Mouse (Mus musculus) erythroblast, embryonic 14.5 days (primary cell): ENCODE measurements around the gene Itgb1bp1.

ENCODE experiments used
- GATA1 ChIP-seq: IDR thresholded peaks from 2 replicates; pipeline ENCODE4 v1.6.1; 2012; ENCODE audit warnings: low read length, inconsistent platforms, mixed read lengths
- TAL1 ChIP-seq: IDR thresholded peaks from 3 replicates; pipeline ENCODE4 v1.6.1; 2012; ENCODE audit warnings: low read length, inconsistent platforms, mixed read lengths

DNA sequence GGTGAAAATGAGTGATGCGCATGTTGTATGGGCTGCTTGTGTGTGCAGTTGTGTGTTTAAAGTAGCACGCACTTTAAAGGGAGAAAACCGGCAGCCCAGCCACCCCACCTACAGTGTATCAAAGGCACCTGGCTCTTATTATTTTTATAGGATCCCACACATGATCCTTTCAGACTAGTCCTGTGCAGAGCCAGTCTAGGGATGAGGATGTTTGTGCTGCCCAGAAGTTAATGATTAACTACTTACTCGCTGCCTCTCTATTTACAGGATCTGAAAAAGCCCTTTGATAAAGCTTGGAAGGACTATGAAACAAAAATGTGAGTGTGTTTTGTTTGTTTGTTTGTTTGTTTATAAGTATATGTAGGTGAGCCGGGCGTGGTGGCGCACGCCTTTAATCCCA lies 85.5 kb downstream of the Itgb1bp1 start:
- no peak for TF ChIP-seq TAL1
- TF ChIP-seq GATA1, result no peak
